Mouse (Mus musculus) forebrain, postnatal 0 days (tissue): ENCODE results near the gene Arhgap23. TPM values are rescaled to one million over a fixed set of nuclear protein-coding genes. Genes with fewer than 3 reads are reported as not detected.

Experiments used
- ATAC-seq: fragments of 200-750 bp; cut with Nextera tagmentation; 2 replicates; pipeline ENCODE4 v1.8.0; 2017; ENCODE audit warnings: mild to moderate bottlenecking, moderate library complexity
- DNase-seq: peaks from one replicate; pipeline ENCODE4 v3.0.0-alpha.2; 2015
- H3K27ac ChIP-seq: fragments of 300-500 bp; sonication (generic); 2 replicates; pipeline ENCODE4 v1.5.1; 2014; ENCODE audit warnings: low read depth, mild to moderate bottlenecking, antibody characterized with exemption, low read length, moderate library complexity, mixed read lengths
- H3K27me3 ChIP-seq: fragments of 300-500 bp; sonication (generic); 2 replicates; pipeline ENCODE4 v1.6.1; 2014; ENCODE audit warnings: mild to moderate bottlenecking, low read length, mixed read lengths; ENCODE audit not compliant: insufficient read depth
- H3K36me3 ChIP-seq: fragments of 300-500 bp; sonication (generic); 2 replicates; pipeline ENCODE4 v1.6.1; 2014; ENCODE audit warnings: mild to moderate bottlenecking, moderate library complexity; ENCODE audit not compliant: insufficient read depth
- H3K4me1 ChIP-seq: fragments of 300-500 bp; sonication (generic); 2 replicates; pipeline ENCODE4 v1.6.1; 2014; ENCODE audit warnings: antibody characterized with exemption; ENCODE audit not compliant: insufficient read depth
- H3K4me2 ChIP-seq: fragments of 300-500 bp; sonication (generic); 2 replicates; pipeline ENCODE4 v1.6.1; 2014; ENCODE audit warnings: low read depth, mild to moderate bottlenecking, moderate library complexity
- H3K4me3 ChIP-seq: fragments of 300-500 bp; sonication (generic); 2 replicates; pipeline ENCODE4 v1.5.1; 2014; ENCODE audit warnings: low read depth, low read length, mixed read lengths
- H3K9ac ChIP-seq: fragments of 300-500 bp; sonication (generic); 2 replicates; pipeline ENCODE4 v1.6.1; 2014; ENCODE audit warnings: mild to moderate bottlenecking
- H3K9me3 ChIP-seq: fragments of 300-500 bp; sonication (generic); 2 replicates; pipeline ENCODE4 v1.6.1; 2016; ENCODE audit warnings: low read length
- CTCF ChIP-seq: sonication (generic); IDR thresholded peaks from 2 replicates; pipeline ENCODE4 v1.5.1; 2016; ENCODE audit warnings: antibody characterized with exemption, control low read depth, low read depth
- WGBS: fragments of 180-500 bp; shearing (Covaris S2); extraction: QIAGEN DNeasy Blood & Tissue Kit; methylation state at CpG from one replicate; pipeline ENCODE4 v1.1.7; 2014; 5-methylcytosine and 5-hydroxymethylcytosine counted together
- polyA plus RNA-seq: library from polyadenylated mRNA; unstranded; fragments of >200 nt; fragmentation: Nextera tagmentation; extraction: Ambion mirVana; gene quantifications from 2 replicates; pipeline ENCODE4 v1.2.1, GENCODE M21; 2015
- total RNA-seq: library from RNA; depleted of rRNA; stranded (reverse); fragments of >200 nt; gene quantifications from 2 replicates; pipeline ENCODE4 v1.2.3, GENCODE M21; 2014

Gene Arhgap23
- total and polyA plus RNA-seq, 2 experiments from 2014 or later, result 10.2 to 52.9 TPM

DNA sequence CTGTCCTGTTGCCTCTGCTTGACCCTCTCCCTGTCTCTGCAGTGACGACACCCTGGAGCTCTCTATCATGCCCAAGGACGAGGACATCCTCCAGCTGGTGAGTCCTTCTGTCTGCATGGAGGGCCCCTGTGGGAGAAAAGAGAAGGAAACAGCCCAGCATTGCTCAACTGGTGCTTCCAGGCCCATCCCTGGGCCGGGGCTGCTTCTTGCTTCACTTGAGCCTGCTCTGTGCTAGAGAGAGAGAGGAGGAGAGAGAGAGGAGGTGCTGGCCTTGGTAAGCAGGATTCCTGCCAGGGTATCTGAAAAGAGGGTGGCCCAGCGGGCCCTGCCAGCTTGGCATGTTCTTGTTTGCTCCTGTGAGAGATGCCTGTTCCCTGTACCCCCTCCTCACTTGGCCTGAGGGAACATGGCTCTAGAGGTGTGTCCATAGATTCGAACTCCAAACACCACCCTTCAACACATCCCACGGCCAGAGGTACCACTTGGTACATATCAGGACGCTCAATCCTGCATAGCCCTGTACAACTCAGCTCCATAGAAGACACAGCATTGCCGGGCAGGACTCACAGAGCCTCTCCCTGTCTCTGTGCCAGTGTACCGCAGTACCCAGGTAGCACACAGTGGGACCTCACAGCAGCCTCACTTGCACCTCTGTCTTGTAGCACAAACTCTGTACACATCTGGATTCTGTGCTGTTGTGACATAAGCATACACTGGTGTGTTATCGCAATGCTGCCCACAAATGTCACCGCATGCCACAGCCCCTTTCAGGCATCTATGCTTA is 33.5 kb downstream of the Arhgap23 start:
- no peak overlapping the region for H3K27ac ChIP-seq
- DNase-seq (no peak), ATAC-seq (no peak)
- H3K9ac ChIP-seq, result no peak overlapping the region
- H3K4me2 ChIP-seq, result no peak overlapping the region
- no peak for TF ChIP-seq CTCF
- no peak overlapping the region for H3K4me3 ChIP-seq
- H3K9me3 ChIP-seq, result no peaks in the 10 kb centered on the region
- peaks cover 33% of the 10 kb centered on the region for H3K36me3 ChIP-seq
- peaks cover 13% of the 10 kb centered on the region for H3K4me1 ChIP-seq
- WGBS, result 83% methylated on average over 11 of the region's 11 CpGs
- no peaks in the 10 kb centered on the region for H3K27me3 ChIP-seq

DNA sequence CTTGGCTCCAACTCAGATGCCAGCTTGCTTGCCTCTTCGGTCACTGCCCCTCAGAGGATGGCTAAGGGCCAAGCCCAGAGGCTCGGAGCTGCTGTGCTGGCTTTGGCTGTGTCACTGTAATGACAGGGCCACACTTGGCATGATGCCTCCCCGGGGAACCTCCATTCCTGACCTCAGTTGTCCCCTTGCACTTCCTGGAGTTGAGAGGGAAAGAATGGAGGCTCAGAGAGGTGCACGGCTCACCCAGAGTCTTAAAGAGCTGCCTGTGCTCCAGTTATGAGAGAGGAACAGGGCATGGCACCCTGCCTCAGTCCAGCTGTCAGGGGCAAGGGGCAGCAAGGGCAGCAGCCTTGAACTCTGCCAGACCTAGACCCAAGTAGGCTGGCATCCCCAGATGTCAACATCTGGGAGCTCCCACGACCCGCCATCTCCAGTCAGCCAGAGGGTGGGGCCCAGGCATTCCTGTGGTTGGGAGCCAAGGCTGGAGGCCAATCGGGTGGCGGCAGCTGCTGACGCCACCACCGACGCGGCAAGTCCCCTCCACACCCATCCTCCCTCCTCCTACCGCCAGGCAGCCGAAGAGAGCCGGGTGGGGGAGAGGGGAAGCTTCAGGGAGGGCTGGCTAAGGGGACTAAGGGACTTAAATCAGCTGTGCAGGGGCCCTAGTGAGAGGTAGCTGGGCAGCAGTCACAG is 34.4 kb downstream of the Arhgap23 start:
- peaks cover 13% of the 10 kb centered on the region for H3K4me1 ChIP-seq
- no peaks in the 10 kb centered on the region for H3K9me3 ChIP-seq
- DNase-seq (peak; percentile 92), ATAC-seq (peak; percentile 97)
- H3K27ac ChIP-seq, result peak overlapping the region; percentile 75
- H3K9ac ChIP-seq, result peak overlapping the region; percentile 66
- peak overlapping the region; percentile 90 for H3K4me2 ChIP-seq
- WGBS, result 5% methylated on average over 15 of the region's 15 CpGs
- H3K27me3 ChIP-seq, result no peaks in the 10 kb centered on the region
- peaks cover 40% of the 10 kb centered on the region for H3K36me3 ChIP-seq
- no peak; the same call in 1 of the 2 replicates for TF ChIP-seq CTCF
- peak overlapping the region; percentile 56 for H3K4me3 ChIP-seq

DNA sequence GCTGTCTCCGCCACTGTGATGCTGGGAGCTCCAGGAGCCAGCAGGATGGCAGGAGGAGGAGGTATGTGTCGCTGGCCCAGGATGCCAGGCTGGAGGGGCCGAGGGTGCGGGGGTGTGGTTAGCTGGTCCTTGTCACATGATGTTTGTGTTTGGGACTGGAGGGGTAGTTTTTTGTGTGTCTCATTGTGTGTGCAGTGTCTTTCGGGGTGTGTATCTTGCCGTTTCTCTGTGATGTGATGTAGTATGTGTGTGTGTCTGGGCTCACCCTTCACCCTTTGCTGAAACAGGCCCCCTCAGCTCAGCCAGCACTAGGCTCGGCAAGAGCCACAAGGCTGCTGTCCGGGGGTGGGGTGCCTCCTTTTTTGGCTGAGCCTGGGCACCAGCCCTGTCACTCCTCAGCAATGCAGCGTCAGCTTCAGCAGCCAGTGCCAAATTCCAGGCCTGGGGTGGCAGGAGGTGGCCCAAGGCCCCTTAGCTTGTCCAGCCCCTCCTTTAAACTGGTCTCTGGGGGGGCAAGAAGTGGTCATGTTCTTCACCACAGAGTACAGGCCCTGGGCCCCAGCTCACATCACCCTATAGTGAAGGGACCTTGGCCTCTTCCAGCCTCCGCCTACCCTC is 35.1 kb downstream of the Arhgap23 start:
- Histone ChIP-seq H3K27ac (peak overlapping the region; percentile 75), H3K4me1 (peaks cover 13% of the 10 kb centered on the region), H3K4me3 (peak overlapping the region; percentile 56), H3K4me2 (peak overlapping the region; percentile 90), H3K27me3 (no peaks in the 10 kb centered on the region), H3K36me3 (peaks cover 40% of the 10 kb centered on the region), H3K9me3 (no peaks in the 10 kb centered on the region), H3K9ac (peak overlapping the region; percentile 66)
- DNase-seq, result no peak
- peak; percentile 62 for ATAC-seq
- 13% methylated on average over 10 of the region's 10 CpGs for WGBS
- TF ChIP-seq CTCF, result no peak

DNA sequence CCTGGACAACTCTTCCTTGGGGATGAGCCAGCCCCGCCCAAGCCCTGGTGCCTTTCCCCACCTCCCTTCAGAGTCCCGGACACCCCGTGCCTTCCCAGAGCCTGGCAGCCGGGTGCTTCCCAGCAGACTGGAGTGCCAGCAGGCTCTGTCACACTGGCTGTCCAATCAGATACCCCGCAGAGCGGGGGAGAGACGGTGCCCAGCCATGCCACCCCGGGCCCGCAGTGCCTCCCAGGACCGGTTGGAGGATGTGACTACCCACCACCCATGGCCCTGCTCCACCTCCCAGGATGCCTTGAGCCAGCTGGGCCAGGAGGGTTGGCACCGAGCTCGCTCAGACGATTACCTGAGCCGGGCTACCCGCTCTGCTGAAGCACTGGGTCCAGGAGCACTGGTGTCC is 36.3 kb downstream of the Arhgap23 start:
- Histone ChIP-seq H3K36me3 (peaks cover 46% of the 10 kb centered on the region), H3K27me3 (no peaks in the 10 kb centered on the region), H3K4me1 (peaks cover 13% of the 10 kb centered on the region), H3K4me2 (peak overlapping the region; percentile 90), H3K27ac (no peak overlapping the region), H3K4me3 (no peak overlapping the region), H3K9me3 (no peaks in the 10 kb centered on the region), H3K9ac (no peak overlapping the region)
- no peak for DNase-seq
- no peak for ATAC-seq
- WGBS, result 92% methylated on average over 15 of the region's 15 CpGs
- no peak for TF ChIP-seq CTCF

DNA sequence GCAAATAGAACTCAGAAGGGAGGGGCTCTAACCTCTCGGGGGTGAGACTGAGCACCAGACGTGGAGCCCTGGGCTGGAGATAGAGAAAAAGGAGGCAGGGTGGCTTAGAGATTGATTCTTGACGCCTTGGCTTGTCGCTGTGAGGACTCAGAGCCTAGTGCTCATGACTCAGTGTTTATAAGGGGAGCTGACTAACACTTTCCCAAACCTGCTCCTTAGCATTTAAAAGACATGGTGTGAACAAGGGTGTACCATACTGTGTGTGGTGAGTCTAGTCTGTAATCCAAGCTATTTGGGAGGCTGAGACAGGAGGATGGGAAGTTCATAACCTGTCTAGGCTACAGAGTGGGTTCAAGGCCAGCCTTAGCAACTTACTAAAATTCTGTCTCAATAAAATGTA is 41.8 kb downstream of the Arhgap23 start:
- Histone ChIP-seq H3K27me3 (no peaks in the 10 kb centered on the region), H3K4me3 (no peak overlapping the region), H3K9me3 (no peaks in the 10 kb centered on the region), H3K4me2 (no peak overlapping the region), H3K9ac (no peak overlapping the region), H3K4me1 (0 out of 2 replicates have a peak, but pooled peaks cover 5% of the 10 kb centered on the region), H3K36me3 (peaks cover 82% of the 10 kb centered on the region), H3K27ac (no peak overlapping the region)
- no peak for ATAC-seq
- DNase-seq, result no peak
- 76% methylated on average over 4 of the region's 4 CpGs for WGBS
- TF ChIP-seq CTCF, result no peak

DNA sequence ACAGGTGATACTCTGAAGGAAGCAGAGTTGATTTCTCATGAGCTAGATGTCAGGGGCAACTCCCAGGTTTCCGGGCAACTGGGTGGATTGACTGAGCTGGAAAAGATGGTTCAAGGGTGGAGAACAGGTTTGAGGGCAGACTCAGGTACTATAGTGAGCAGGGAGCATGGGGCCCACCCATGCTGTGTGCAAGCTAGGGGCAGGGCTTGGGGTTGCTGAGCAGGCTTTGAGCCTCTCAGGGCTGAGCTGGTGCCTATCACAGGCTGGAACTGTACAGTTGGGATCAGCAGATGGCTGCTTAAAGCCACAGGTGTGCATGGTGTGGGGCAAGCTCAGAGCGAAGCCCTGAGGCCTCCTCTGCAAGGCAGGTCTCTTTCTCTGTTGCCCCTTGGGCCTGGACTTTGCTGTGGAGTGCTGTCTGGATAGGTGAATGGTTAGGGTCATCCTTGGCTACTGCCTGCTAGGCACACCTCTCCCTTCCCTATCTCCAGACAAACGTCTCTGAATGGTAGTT is 46.0 kb downstream of the Arhgap23 start:
- DNase-seq (no peak), ATAC-seq (no peak)
- H3K4me3 ChIP-seq, result no peak overlapping the region
- H3K27me3 ChIP-seq, result no peaks in the 10 kb centered on the region
- H3K9me3 ChIP-seq, result no peaks in the 10 kb centered on the region
- H3K36me3 ChIP-seq, result peaks cover 89% of the 10 kb centered on the region
- no peak overlapping the region for H3K27ac ChIP-seq
- H3K4me1 ChIP-seq, result no peaks in the 10 kb centered on the region
- WGBS, result 79% methylated on average over 3 of the region's 3 CpGs
- no peak overlapping the region for H3K4me2 ChIP-seq
- no peak for TF ChIP-seq CTCF
- H3K9ac ChIP-seq, result no peak overlapping the region
